Mouse (Mus musculus) embryonic fibroblast, embryonic 13.5 days (primary cell): ENCODE measurements around the gene C1ql3.

Experiments used
- CTCF ChIP-seq: IDR thresholded peaks from 2 replicates; pipeline ENCODE4 v1.5.1; 2011; ENCODE audit warnings: mild to moderate bottlenecking, control low read depth, low read length, moderate library complexity, borderline replicate concordance; ENCODE audit not compliant: insufficient read depth
- POLR2A ChIP-seq: IDR thresholded peaks from 2 replicates; pipeline ENCODE4 v1.6.1; 2011; ENCODE audit warnings: low read depth, mild to moderate bottlenecking, control low read depth, low read length, moderate library complexity

DNA sequence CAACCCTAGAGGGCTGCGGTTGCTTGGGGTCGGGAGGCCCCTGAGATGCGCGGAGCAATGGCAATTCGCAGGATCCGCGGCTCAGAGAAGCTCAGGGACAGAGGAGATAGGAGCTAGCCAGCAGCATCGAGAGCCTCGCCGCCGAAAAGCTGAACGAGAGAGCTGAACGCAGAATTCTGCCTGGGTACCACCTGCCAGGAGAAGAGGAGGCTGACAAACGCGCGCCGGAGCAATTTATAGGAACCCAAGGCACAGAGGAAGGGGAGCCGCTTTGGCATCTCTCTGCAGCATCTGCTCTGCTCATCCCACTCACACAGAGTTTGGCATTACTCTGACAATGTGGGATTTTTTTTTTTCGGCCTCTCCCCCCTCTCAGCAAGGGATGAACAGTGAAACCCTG, at the start of gene C1ql3:
- TF ChIP-seq CTCF (no peak), POLR2A (no peak)
